Mouse (Mus musculus) hindbrain, embryonic 15.5 days (tissue): Measurements from ENCODE around the gene Vti1a. TPM values are rescaled to one million over a fixed set of nuclear protein-coding genes. Genes with fewer than 3 reads are reported as not detected.

Experiments used
- ATAC-seq: fragments of 200-750 bp; cut with Nextera tagmentation; 2 replicates; pipeline ENCODE4 v1.8.0; 2017; ENCODE audit warnings: low read depth, moderate number of reproducible peaks, moderate TSS enrichment; ENCODE audit not compliant: low FRiP score
- H3K27ac ChIP-seq: fragments of 300-500 bp; sonication (generic); replicated peaks from 2 replicates; pipeline ENCODE4 v1.5.1; 2015; ENCODE audit warnings: mild to moderate bottlenecking, inconsistent platforms
- H3K27me3 ChIP-seq: fragments of 300-500 bp; sonication (generic); 2 replicates; pipeline ENCODE4 v1.6.1; 2015; ENCODE audit warnings: control low read depth, inconsistent platforms
- H3K36me3 ChIP-seq: fragments of 300-500 bp; sonication (generic); 2 replicates; pipeline ENCODE4 v1.6.1; 2015; ENCODE audit warnings: control low read depth, inconsistent platforms
- H3K4me1 ChIP-seq: fragments of 300-500 bp; sonication (generic); replicated peaks from 2 replicates; pipeline ENCODE4 v1.6.1; 2015; ENCODE audit warnings: control low read depth, inconsistent platforms
- H3K4me2 ChIP-seq: fragments of 300-500 bp; sonication (generic); 2 replicates; pipeline ENCODE4 v1.6.1; 2015; ENCODE audit warnings: moderate library complexity, mild to moderate bottlenecking, inconsistent platforms
- H3K4me3 ChIP-seq: fragments of 300-500 bp; sonication (generic); 2 replicates; pipeline ENCODE4 v1.5.1; 2015; ENCODE audit warnings: mild to moderate bottlenecking, inconsistent platforms
- H3K9ac ChIP-seq: fragments of 300-500 bp; sonication (generic); 2 replicates; pipeline ENCODE4 v1.6.1; 2015; ENCODE audit warnings: inconsistent platforms
- H3K9me3 ChIP-seq: fragments of 300-500 bp; sonication (generic); 2 replicates; pipeline ENCODE4 v1.6.1; 2016; ENCODE audit warnings: control low read depth, inconsistent platforms
- WGBS: fragments of 180-500 bp; shearing (Covaris S2); methylation state at CpG from one replicate; pipeline ENCODE4 v1.1.7; 2015; 5-methylcytosine and 5-hydroxymethylcytosine counted together
- polyA plus RNA-seq: library from polyadenylated mRNA; unstranded; fragments of >200 nt; fragmentation: Nextera tagmentation; extraction: Ambion mirVana; gene quantifications from 2 replicates; pipeline ENCODE4 v1.2.1, GENCODE M21; 2015

The Vti1a gene
- polyA plus RNA-seq, 1 experiment from 2014 or later = 35.6 TPM

GRCm38 (mm10) chr19:55541641-55542040 lies 225.5 kb downstream of the Vti1a start:
- ATAC-seq = no peak
- 80% methylated on average over 5 of the region's 5 CpGs for WGBS
- Histone ChIP-seq H3K27ac (no peak overlapping the region), H3K36me3 (no peaks in the 10 kb centered on the region), H3K4me1 (0 out of 2 replicates have a peak, but pooled peaks cover 7% of the 10 kb centered on the region), H3K9ac (no peak overlapping the region), H3K4me2 (no peak overlapping the region), H3K27me3 (0 out of 2 replicates have a peak, but pooled peaks cover 5% of the 10 kb centered on the region), H3K9me3 (no peaks in the 10 kb centered on the region), H3K4me3 (no peak overlapping the region)

DNA sequence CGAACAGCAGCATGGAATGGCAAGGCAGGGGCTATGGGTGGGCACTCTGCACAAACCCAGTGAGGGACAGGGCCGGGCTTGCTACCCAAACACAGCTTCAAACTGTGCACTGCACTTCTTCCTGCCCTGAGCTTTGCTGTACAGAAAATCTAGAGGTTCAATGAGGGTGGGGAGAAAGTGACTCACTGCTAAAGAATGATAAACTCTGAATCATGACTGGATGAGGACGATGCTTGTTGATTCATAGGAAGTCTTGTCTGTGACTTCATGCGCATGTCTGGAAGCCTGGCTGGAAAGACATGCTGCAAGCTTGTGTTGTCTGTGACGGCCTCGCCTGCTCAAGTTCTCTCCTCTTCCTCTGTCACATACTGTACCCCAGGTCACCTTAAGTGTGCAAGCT lies 226.4 kb downstream of the Vti1a start:
- Histone ChIP-seq H3K4me1 (0 out of 2 replicates have a peak, but pooled peaks cover 7% of the 10 kb centered on the region), H3K36me3 (no peaks in the 10 kb centered on the region), H3K27me3 (0 out of 2 replicates have a peak, but pooled peaks cover 5% of the 10 kb centered on the region), H3K9ac (no peak overlapping the region), H3K9me3 (no peaks in the 10 kb centered on the region), H3K4me2 (no peak overlapping the region), H3K4me3 (no peak overlapping the region), H3K27ac (no peak overlapping the region)
- 84% methylated on average over 6 of the region's 6 CpGs for WGBS
- ATAC-seq = no peak

DNA sequence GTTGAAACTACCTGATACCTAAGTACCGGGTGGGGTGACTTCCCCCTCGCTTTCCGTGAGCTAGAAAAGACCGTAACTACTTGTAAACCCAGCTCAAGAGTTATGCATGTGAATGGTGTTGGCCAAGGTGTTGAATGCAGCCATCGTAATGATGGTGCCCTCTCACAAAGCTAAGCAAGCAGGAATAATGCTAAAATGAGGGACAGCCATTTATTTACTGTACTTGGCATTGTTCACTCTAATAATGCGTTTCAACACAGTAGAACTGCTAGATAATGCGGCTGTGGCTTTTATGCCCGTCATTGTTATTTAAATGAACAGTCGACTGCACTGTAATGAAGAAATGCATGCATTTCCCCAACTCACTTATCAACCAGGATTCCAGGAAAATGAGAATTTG lies 227.1 kb downstream of the Vti1a start:
- Histone ChIP-seq H3K9ac (no peak overlapping the region), H3K36me3 (no peaks in the 10 kb centered on the region), H3K4me3 (no peak overlapping the region), H3K27ac (no peak overlapping the region), H3K4me1 (0 out of 2 replicates have a peak, but pooled peaks cover 7% of the 10 kb centered on the region), H3K9me3 (no peaks in the 10 kb centered on the region), H3K4me2 (no peak overlapping the region), H3K27me3 (peaks cover 11% of the 10 kb centered on the region; the same call in 1 of the 2 replicates)
- WGBS = 56% methylated on average over 9 of the region's 9 CpGs
- no peak for ATAC-seq

DNA sequence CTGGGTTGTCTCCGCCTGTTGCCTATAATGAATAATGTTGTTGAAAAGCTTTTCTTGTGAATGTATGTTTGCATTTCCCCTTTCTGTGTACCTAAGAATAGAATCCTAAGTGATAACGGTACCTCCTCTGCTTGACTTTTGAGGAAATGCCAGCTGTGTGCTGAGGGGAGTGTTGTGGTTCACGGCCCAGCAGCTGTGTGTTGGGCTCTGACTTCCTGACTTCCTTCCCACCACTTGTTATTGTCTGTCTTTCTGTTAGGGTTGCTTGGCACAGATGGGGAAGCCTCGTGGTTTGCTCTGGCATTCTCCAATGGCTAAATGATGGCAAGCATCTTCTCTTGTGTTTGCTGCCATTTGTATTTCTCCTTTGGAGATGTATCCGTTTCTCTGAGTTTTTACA lies 228.4 kb downstream of the Vti1a start:
- H3K4me2 ChIP-seq = no peak overlapping the region
- no peak overlapping the region for H3K9ac ChIP-seq
- H3K27ac ChIP-seq = no peak overlapping the region
- no peak for ATAC-seq
- no peaks in the 10 kb centered on the region for H3K9me3 ChIP-seq
- H3K4me1 ChIP-seq = 0 out of 2 replicates have a peak, but pooled peaks cover 7% of the 10 kb centered on the region
- H3K27me3 ChIP-seq = peaks cover 14% of the 10 kb centered on the region; the same call in 1 of the 2 replicates
- H3K4me3 ChIP-seq = no peak overlapping the region
- H3K36me3 ChIP-seq = no peaks in the 10 kb centered on the region
- 78% methylated on average over 5 of the region's 5 CpGs for WGBS

DNA sequence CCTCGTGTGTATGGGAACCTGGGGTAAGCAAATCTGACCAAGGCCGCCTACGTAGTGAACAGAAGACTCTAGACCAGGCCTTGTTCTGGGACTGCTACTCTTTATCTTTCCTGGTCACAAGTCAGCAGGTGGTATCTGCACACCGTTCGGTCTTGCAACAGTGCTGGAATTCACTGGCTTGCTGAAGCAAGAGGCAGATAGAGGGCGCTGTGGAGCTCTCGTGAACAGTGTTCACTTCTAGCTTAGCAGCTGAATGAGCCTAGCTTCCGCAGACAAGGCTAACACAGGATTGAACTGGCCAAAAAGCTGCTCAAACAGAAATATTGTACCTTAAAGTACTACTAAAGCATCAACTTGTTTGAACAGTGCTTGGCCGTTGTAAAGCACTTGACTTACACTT lies 229.4 kb downstream of the Vti1a start:
- no peak overlapping the region for H3K4me3 ChIP-seq
- peak; percentile 74; the same call in 1 of the 2 replicates for ATAC-seq
- no peak overlapping the region for H3K4me2 ChIP-seq
- 29% methylated on average over 9 of the region's 9 CpGs for WGBS
- no peak overlapping the region for H3K9ac ChIP-seq
- no peak overlapping the region for H3K27ac ChIP-seq
- peaks cover 14% of the 10 kb centered on the region; the same call in 1 of the 2 replicates for H3K27me3 ChIP-seq
- 0 out of 2 replicates have a peak, but pooled peaks cover 7% of the 10 kb centered on the region for H3K4me1 ChIP-seq
- H3K36me3 ChIP-seq = no peaks in the 10 kb centered on the region
- no peaks in the 10 kb centered on the region for H3K9me3 ChIP-seq

GRCm38 (mm10) chr19:55546009-55546528 lies 230.0 kb downstream of the Vti1a start:
- Histone ChIP-seq H3K27me3 (peaks cover 11% of the 10 kb centered on the region; the same call in 1 of the 2 replicates), H3K9me3 (no peaks in the 10 kb centered on the region), H3K36me3 (no peaks in the 10 kb centered on the region), H3K4me2 (no peak overlapping the region), H3K4me3 (no peak overlapping the region), H3K4me1 (0 out of 2 replicates have a peak, but pooled peaks cover 7% of the 10 kb centered on the region), H3K9ac (no peak overlapping the region), H3K27ac (no peak overlapping the region)
- ATAC-seq = no peak
- 86% methylated on average over 13 of the region's 13 CpGs for WGBS

GRCm38 (mm10) chr19:55548206-55548605 lies 232.1 kb downstream of the Vti1a start:
- Histone ChIP-seq H3K4me2 (no peak overlapping the region), H3K4me1 (0 out of 2 replicates have a peak, but pooled peaks cover 4% of the 10 kb centered on the region), H3K4me3 (no peak overlapping the region), H3K9ac (no peak overlapping the region), H3K9me3 (no peaks in the 10 kb centered on the region), H3K27ac (no peak overlapping the region), H3K27me3 (peaks cover 21% of the 10 kb centered on the region; the same call in 1 of the 2 replicates), H3K36me3 (no peaks in the 10 kb centered on the region)
- no peak for ATAC-seq
- WGBS = 93% methylated on average over 10 of the region's 10 CpGs

DNA sequence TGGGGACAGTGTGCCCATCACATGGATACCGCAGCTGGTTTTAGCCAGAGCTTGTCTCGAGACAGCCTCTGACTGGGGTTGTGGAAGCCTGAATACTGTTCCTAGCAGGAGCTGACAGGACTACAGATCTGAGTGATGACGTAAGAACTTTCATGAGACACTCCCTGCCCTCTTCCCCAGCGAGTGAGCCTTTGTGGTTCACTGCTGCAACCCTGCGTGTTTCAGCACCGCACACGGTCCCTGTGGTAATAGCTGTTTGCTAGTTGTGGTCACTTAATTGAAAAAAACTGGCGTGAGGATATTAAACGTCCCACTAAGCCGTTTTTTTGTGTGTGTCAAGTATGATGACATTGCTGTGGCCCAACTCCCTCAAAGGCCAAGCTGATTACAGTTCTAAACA lies 232.6 kb downstream of the Vti1a start:
- H3K27ac ChIP-seq = no peak overlapping the region
- no peak overlapping the region for H3K4me3 ChIP-seq
- H3K36me3 ChIP-seq = no peaks in the 10 kb centered on the region
- no peak for ATAC-seq
- H3K4me2 ChIP-seq = no peak overlapping the region
- H3K27me3 ChIP-seq = peaks cover 21% of the 10 kb centered on the region; the same call in 1 of the 2 replicates
- no peaks in the 10 kb centered on the region for H3K9me3 ChIP-seq
- H3K9ac ChIP-seq = no peak overlapping the region
- WGBS = 74% methylated on average over 10 of the region's 10 CpGs
- no peaks in the 10 kb centered on the region for H3K4me1 ChIP-seq

- 92% methylated on average over 6 of the region's 6 CpGs for WGBS
- H3K27ac ChIP-seq = no peak overlapping the region
- no peaks in the 10 kb centered on the region for H3K4me1 ChIP-seq
- H3K4me2 ChIP-seq = no peak overlapping the region
- H3K4me3 ChIP-seq = no peak overlapping the region
- H3K9ac ChIP-seq = no peak overlapping the region
- no peaks in the 10 kb centered on the region for H3K9me3 ChIP-seq
- peaks cover 24% of the 10 kb centered on the region; the same call in 1 of the 2 replicates for H3K27me3 ChIP-seq
- H3K36me3 ChIP-seq = no peaks in the 10 kb centered on the region
- no peak for ATAC-seq
Measured at GRCm38 (mm10) chr19:55550176-55550575, 234.1 kb downstream of the Vti1a start.

DNA sequence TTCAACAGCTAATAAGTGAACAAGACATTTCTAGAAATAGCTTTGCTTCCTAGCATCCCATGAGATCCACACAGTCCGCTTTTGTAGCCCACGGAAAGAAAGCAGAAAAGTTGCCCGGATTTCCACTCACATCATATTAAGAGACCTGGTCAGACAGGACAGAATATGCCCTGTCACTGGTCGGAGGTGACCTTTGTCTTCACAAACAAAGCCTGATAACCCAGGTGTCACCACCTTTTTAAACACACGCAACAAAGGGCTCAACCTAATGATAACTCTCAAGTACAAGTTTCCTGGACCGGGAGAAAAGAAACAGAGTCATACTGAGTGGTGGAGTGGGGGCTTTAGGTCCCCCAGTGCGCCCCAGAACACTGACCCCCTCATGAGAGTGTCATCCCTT lies 236.2 kb downstream of the Vti1a start:
- peaks cover 15% of the 10 kb centered on the region for H3K4me1 ChIP-seq
- no peaks in the 10 kb centered on the region for H3K36me3 ChIP-seq
- H3K4me2 ChIP-seq = no peak overlapping the region
- ATAC-seq = no peak
- peaks cover 24% of the 10 kb centered on the region; the same call in 1 of the 2 replicates for H3K27me3 ChIP-seq
- H3K4me3 ChIP-seq = no peak overlapping the region
- H3K27ac ChIP-seq = no peak overlapping the region
- H3K9ac ChIP-seq = no peak overlapping the region
- H3K9me3 ChIP-seq = no peaks in the 10 kb centered on the region
- 74% methylated on average over 7 of the region's 7 CpGs for WGBS

DNA sequence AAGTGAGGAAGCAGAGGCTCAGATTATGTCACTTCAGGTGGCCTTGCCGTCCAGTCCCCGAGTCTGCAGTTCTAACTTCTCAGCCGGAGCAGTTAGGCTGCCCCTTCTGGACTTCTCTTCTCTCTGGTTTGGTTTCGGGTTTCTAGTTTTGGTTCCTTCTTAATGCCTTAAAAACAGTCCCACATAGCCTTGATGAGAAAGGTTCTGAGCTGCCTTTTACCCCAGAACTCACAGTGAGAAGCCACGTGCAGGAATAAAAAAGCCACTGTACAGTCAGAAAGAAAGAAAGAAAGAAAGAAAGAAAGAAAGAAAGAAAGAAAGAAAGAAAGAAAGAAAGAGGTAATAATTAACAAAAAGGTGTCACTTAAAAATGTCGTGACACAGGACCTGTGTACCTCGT lies 236.8 kb downstream of the Vti1a start:
- WGBS = 74% methylated on average over 7 of the region's 7 CpGs
- H3K36me3 ChIP-seq = no peaks in the 10 kb centered on the region
- H3K4me2 ChIP-seq = no peak overlapping the region
- no peak overlapping the region for H3K4me3 ChIP-seq
- H3K9me3 ChIP-seq = no peaks in the 10 kb centered on the region
- no peak for ATAC-seq
- no peak overlapping the region for H3K9ac ChIP-seq
- peaks cover 15% of the 10 kb centered on the region for H3K4me1 ChIP-seq
- no peak overlapping the region for H3K27ac ChIP-seq
- H3K27me3 ChIP-seq = peaks cover 22% of the 10 kb centered on the region; the same call in 1 of the 2 replicates

- H3K4me1 ChIP-seq = peaks cover 15% of the 10 kb centered on the region
- H3K9ac ChIP-seq = no peak overlapping the region
- no peak overlapping the region for H3K4me3 ChIP-seq
- ATAC-seq = no peak
- H3K9me3 ChIP-seq = no peaks in the 10 kb centered on the region
- H3K27me3 ChIP-seq = peaks cover 16% of the 10 kb centered on the region; the same call in 1 of the 2 replicates
- no peak overlapping the region for H3K4me2 ChIP-seq
- H3K27ac ChIP-seq = no peak overlapping the region
- 56% methylated on average over 5 of the region's 5 CpGs for WGBS
- no peaks in the 10 kb centered on the region for H3K36me3 ChIP-seq
Measured at GRCm38 (mm10) chr19:55554295-55554694, 238.2 kb downstream of the Vti1a start.
